In genomic region chr2:58590055-58590454, GRCm38 (mm10) we compare ENCODE assay signal across 13 mouse cellular contexts. TPM values are rescaled to one million over a fixed set of nuclear protein-coding genes. Genes with fewer than 3 reads are reported as not detected.
A peak's percentile ranks its signal among the peaks of the same experiment; 100 is the strongest.
DNase-seq lines count a peak whose midpoint lies in the region; ATAC-seq and TF ChIP-seq lines count a peak whose summit lies in the region.
"Had no signal": no experiment of that assay in that cellular context is flagged by ENCODE, and none has a peak within 500 bp of the region (broad histone marks: within the 10 kb centered on the region; RNA-seq: fewer than 3 reads in every experiment).

No protein-coding gene starts in this region.

- WGBS in hindbrain, postnatal 0 days: 98% methylated on average over 1 of the region's 1 CpGs
- WGBS in hindbrain, embryonic 14.5 days: 95% methylated on average over 1 of the region's 1 CpGs
- 96% methylated on average over 1 of the region's 1 CpGs for WGBS in midbrain, embryonic 12.5 days
- 92% methylated on average over 1 of the region's 1 CpGs for WGBS in midbrain, embryonic 11.5 days
- 92% methylated on average over 1 of the region's 1 CpGs for WGBS in midbrain, embryonic 16.5 days

- no peak overlapping the region for H3K4me3 ChIP-seq in hindbrain, postnatal 0 days (ENCODE audit: low read length)
- no peak overlapping the region for H3K4me3 ChIP-seq in hindbrain, embryonic 14.5 days (replicated peaks; ENCODE audit: low read length)
- no peak overlapping the region for H3K4me3 ChIP-seq in midbrain, embryonic 12.5 days
- no peak overlapping the region for H3K4me3 ChIP-seq in midbrain, embryonic 11.5 days (ENCODE audit: low read depth, low read length)
- H3K4me3 ChIP-seq in midbrain, embryonic 16.5 days (ENCODE audit: low read depth, low read length): no peak overlapping the region
- H3K4me3 ChIP-seq: forebrain, embryonic 10.5 days; liver, embryonic 12.5 days had no signal

- TF ChIP-seq CTCF in hindbrain, postnatal 0 days (IDR thresholded peaks at IDR 0.05; ENCODE audit: low read depth): no peak

- H3K4me1 ChIP-seq in hindbrain, postnatal 0 days (ENCODE audit: insufficient read depth, low read length): no peaks in the 10 kb centered on the region
- no peaks in the 10 kb centered on the region for H3K4me1 ChIP-seq in hindbrain, embryonic 14.5 days (replicated peaks; ENCODE audit: control insufficient read depth, insufficient read depth, low read length)
- no peaks in the 10 kb centered on the region for H3K4me1 ChIP-seq in midbrain, embryonic 12.5 days
- no peaks in the 10 kb centered on the region for H3K4me1 ChIP-seq in midbrain, embryonic 11.5 days (ENCODE audit: control insufficient read depth, insufficient read depth, low read length)
- H3K4me1 ChIP-seq in midbrain, embryonic 16.5 days (ENCODE audit: control insufficient read depth, insufficient read depth, low read length): no peaks in the 10 kb centered on the region
- H3K4me1 ChIP-seq: liver, embryonic 12.5 days had no signal

- H3K27me3 ChIP-seq in hindbrain, postnatal 0 days (ENCODE audit: insufficient read depth, low read length): no peaks in the 10 kb centered on the region
- no peaks in the 10 kb centered on the region for H3K27me3 ChIP-seq in hindbrain, embryonic 14.5 days (ENCODE audit: control insufficient read depth, insufficient read depth, low read length)
- no peaks in the 10 kb centered on the region for H3K27me3 ChIP-seq in midbrain, embryonic 12.5 days
- no peaks in the 10 kb centered on the region for H3K27me3 ChIP-seq in midbrain, embryonic 11.5 days (ENCODE audit: control insufficient read depth, insufficient read depth, low read length)
- no peaks in the 10 kb centered on the region for H3K27me3 ChIP-seq in midbrain, embryonic 16.5 days (ENCODE audit: control insufficient read depth, insufficient read depth, low read depth, low read length)
- H3K27me3 ChIP-seq: liver, embryonic 12.5 days had no signal

- no peak overlapping the region for H3K27ac ChIP-seq in hindbrain, postnatal 0 days
- H3K27ac ChIP-seq in hindbrain, embryonic 14.5 days: no peak overlapping the region
- no peak overlapping the region for H3K27ac ChIP-seq in midbrain, embryonic 12.5 days (replicated peaks)
- no peak overlapping the region for H3K27ac ChIP-seq in midbrain, embryonic 11.5 days (ENCODE audit: low read depth, low read length)
- H3K27ac ChIP-seq in midbrain, embryonic 16.5 days (ENCODE audit: low read length): no peak overlapping the region
- H3K27ac ChIP-seq: forebrain, embryonic 10.5 days; liver, embryonic 12.5 days had no signal

- no peaks in the 10 kb centered on the region for H3K9me3 ChIP-seq in hindbrain, postnatal 0 days (ENCODE audit: low read length)
- H3K9me3 ChIP-seq in hindbrain, embryonic 14.5 days (ENCODE audit: control insufficient read depth, low read length): no peaks in the 10 kb centered on the region
- H3K9me3 ChIP-seq in midbrain, embryonic 12.5 days: no peaks in the 10 kb centered on the region
- H3K9me3 ChIP-seq in midbrain, embryonic 11.5 days (ENCODE audit: control insufficient read depth, low read length): no peaks in the 10 kb centered on the region
- H3K9me3 ChIP-seq in midbrain, embryonic 16.5 days (replicated peaks; ENCODE audit: control insufficient read depth, low read length, poor library complexity, severe bottlenecking): no peaks in the 10 kb centered on the region
- H3K9me3 ChIP-seq: forebrain, embryonic 10.5 days; liver, embryonic 12.5 days had no signal

- no peaks in the 10 kb centered on the region for H3K36me3 ChIP-seq in hindbrain, postnatal 0 days (ENCODE audit: insufficient read depth, low read length)
- no peaks in the 10 kb centered on the region for H3K36me3 ChIP-seq in hindbrain, embryonic 14.5 days (replicated peaks; ENCODE audit: control insufficient read depth, insufficient read depth)
- H3K36me3 ChIP-seq in midbrain, embryonic 12.5 days: no peaks in the 10 kb centered on the region
- H3K36me3 ChIP-seq in midbrain, embryonic 11.5 days (ENCODE audit: control insufficient read depth, insufficient read depth, low read length): no peaks in the 10 kb centered on the region
- H3K36me3 ChIP-seq in midbrain, embryonic 16.5 days (ENCODE audit: control insufficient read depth, insufficient read depth, low read length): no peaks in the 10 kb centered on the region
- H3K36me3 ChIP-seq: forebrain, embryonic 10.5 days; liver, embryonic 12.5 days had no signal

- DNase-seq in hindbrain, postnatal 0 days (ENCODE audit: low spot score): no peak
- DNase-seq in hindbrain, embryonic 14.5 days (ENCODE audit: low spot score): no peak
- DNase-seq in midbrain, embryonic 11.5 days (ENCODE audit: low spot score, missing footprints): no peak
- DNase-seq in ovary, postnatal 14 days (ENCODE audit: low spot score): no peak
- no peak for DNase-seq in right cerebral cortex, adult 18-20 months
- DNase-seq: cerebellum, postnatal 10 days; kidney, adult 18-20 months; retina, postnatal 1 day had no signal

- no peak overlapping the region for H3K9ac ChIP-seq in hindbrain, postnatal 0 days (replicated peaks; ENCODE audit: low read length)
- H3K9ac ChIP-seq in hindbrain, embryonic 14.5 days: no peak overlapping the region
- no peak overlapping the region for H3K9ac ChIP-seq in midbrain, embryonic 12.5 days (replicated peaks)
- H3K9ac ChIP-seq in midbrain, embryonic 11.5 days (ENCODE audit: low read length): no peak overlapping the region
- H3K9ac ChIP-seq in midbrain, embryonic 16.5 days (ENCODE audit: low read depth, low read length): no peak overlapping the region
- H3K9ac ChIP-seq: liver, embryonic 12.5 days had no signal

- no peak overlapping the region for H3K4me2 ChIP-seq in hindbrain, postnatal 0 days (ENCODE audit: low read depth, low read length)
- H3K4me2 ChIP-seq in hindbrain, embryonic 14.5 days (replicated peaks): no peak overlapping the region
- no peak overlapping the region for H3K4me2 ChIP-seq in midbrain, embryonic 12.5 days (replicated peaks)
- no peak overlapping the region for H3K4me2 ChIP-seq in midbrain, embryonic 11.5 days
- H3K4me2 ChIP-seq in midbrain, embryonic 16.5 days (ENCODE audit: low read length): no peak overlapping the region
- H3K4me2 ChIP-seq: liver, embryonic 12.5 days had no signal

- peak; percentile 29; the same call in 1 of the 2 replicates for ATAC-seq in hindbrain, postnatal 0 days
- no peak for ATAC-seq in hindbrain, embryonic 14.5 days (ENCODE audit: low FRiP score)
- peak; percentile 19; the same call in 1 of the 2 replicates for ATAC-seq in midbrain, embryonic 12.5 days (ENCODE audit: low FRiP score, low read depth)
- no peak for ATAC-seq in midbrain, embryonic 11.5 days (ENCODE audit: low FRiP score)
- ATAC-seq in midbrain, embryonic 16.5 days: peak; percentile 36; the same call in 1 of the 2 replicates
- ATAC-seq: liver, embryonic 12.5 days had no signal

RNA-seq across cellular contexts. Expression of gene Upp2, which starts 23.0 kb away (rescaled TPM):
- 6.8 and 7.8 TPM in 2 replicates for total RNA-seq in hindbrain, postnatal 0 days (2014; rRNA removed)
- 10.4 and 11.8 TPM in 2 replicates for polyA plus RNA-seq in hindbrain, postnatal 0 days (2015; fragmentation: Nextera tagmentation; extraction: Ambion mirVana)
- polyA plus RNA-seq in hindbrain, embryonic 14.5 days (2014; fragmentation: Nextera tagmentation; extraction: Ambion mirVana): 16.1 and 17.5 TPM in 2 replicates
- polyA plus RNA-seq in midbrain, embryonic 12.5 days (2016; fragmentation: Nextera tagmentation; extraction: Ambion mirVana): 7.4 and 8.1 TPM in 2 replicates
- polyA plus RNA-seq in midbrain, embryonic 11.5 days (2014; fragmentation: Nextera tagmentation; extraction: Ambion mirVana): 4.6 and 4.7 TPM in 2 replicates
- 14.3 and 16.6 TPM in 2 replicates for polyA plus RNA-seq in midbrain, embryonic 16.5 days (2015; fragmentation: Nextera tagmentation; extraction: Ambion mirVana)
- total RNA-seq: MEL had no signal

RNA-seq across cellular contexts. Expression of gene Acvr1, which starts 23.1 kb away (rescaled TPM):
- total RNA-seq in hindbrain, postnatal 0 days (2014; rRNA removed): 11.5 and 12.5 TPM in 2 replicates
- 4.9 and 5.0 TPM in 2 replicates for polyA plus RNA-seq in hindbrain, postnatal 0 days (2015; fragmentation: Nextera tagmentation; extraction: Ambion mirVana)
- polyA plus RNA-seq in hindbrain, embryonic 14.5 days (2014; fragmentation: Nextera tagmentation; extraction: Ambion mirVana): 7.5 and 8.7 TPM in 2 replicates
- 3.8 and 4.7 TPM in 2 replicates for polyA plus RNA-seq in midbrain, embryonic 12.5 days (2016; fragmentation: Nextera tagmentation; extraction: Ambion mirVana)
- 4.7 and 4.9 TPM in 2 replicates for polyA plus RNA-seq in midbrain, embryonic 11.5 days (2014; fragmentation: Nextera tagmentation; extraction: Ambion mirVana)
- polyA plus RNA-seq in midbrain, embryonic 16.5 days (2015; fragmentation: Nextera tagmentation; extraction: Ambion mirVana): 4.4 and 4.9 TPM in 2 replicates
- total RNA-seq: MEL had no signal

Comparison
In these comparisons a context has a peak if more than half of its experiments do, and no peak if none do; other contexts are left out.
1. ATAC-seq: peak in hindbrain, postnatal 0 days (single experiment), midbrain, embryonic 12.5 days (single experiment) and midbrain, embryonic 16.5 days (single experiment); none in hindbrain, embryonic 14.5 days (single experiment) and midbrain, embryonic 11.5 days (single experiment).